Mouse (Mus musculus): Measurements from ENCODE around the gene Tnrc6b. TPM values are rescaled to one million over a fixed set of nuclear protein-coding genes. Genes with fewer than 3 reads are reported as not detected.

Gene Tnrc6b
- polyA plus RNA-seq, 1 experiment from 2014 or later = 24.9 TPM

DNA sequence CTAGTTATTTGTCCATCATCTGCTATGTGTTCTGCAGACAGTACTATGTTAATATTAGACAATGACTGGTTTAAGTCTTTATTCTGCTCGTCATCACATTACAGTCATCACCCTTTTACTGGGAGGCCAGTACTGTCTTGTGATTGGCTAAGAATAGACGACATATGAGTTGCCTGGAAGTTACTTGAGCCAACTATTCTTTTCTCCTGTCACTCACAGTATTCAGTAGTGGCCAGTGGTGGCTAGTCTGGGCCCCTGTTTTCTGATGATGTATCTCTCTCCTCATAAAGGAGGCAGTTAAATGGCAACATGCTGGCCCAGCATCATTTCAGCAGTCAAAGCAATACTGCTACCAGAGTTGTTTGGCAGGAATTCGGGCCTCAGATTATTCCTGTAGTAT, 163.6 kb downstream of the Tnrc6b start:
- Histone ChIP-seq H3K4me3 (ENCODE audit: low read depth, low read length) (no peak overlapping the region), H3K9ac (ENCODE audit: low read depth, low read length) (no peak overlapping the region), H3K27me3 (ENCODE audit: control insufficient read depth, insufficient read depth, low read length) (no peaks in the 10 kb centered on the region), H3K4me1 (replicated peaks; ENCODE audit: control insufficient read depth, insufficient read depth, low read length) (no peaks in the 10 kb centered on the region), H3K36me3 (ENCODE audit: control insufficient read depth, insufficient read depth, low read length) (no peaks in the 10 kb centered on the region), H3K27ac (ENCODE audit: low read depth, low read length) (no peak overlapping the region), H3K9me3 (ENCODE audit: control insufficient read depth, low read length) (no peaks in the 10 kb centered on the region), H3K4me2 (replicated peaks; ENCODE audit: low read depth, low read length) (no peak overlapping the region)
- DNase-seq (ENCODE audit: low spot score) (no peak), ATAC-seq (ENCODE audit: low FRiP score) (no peak)
- WGBS = 88% methylated on average over 3 of the region's 3 CpGs

DNA sequence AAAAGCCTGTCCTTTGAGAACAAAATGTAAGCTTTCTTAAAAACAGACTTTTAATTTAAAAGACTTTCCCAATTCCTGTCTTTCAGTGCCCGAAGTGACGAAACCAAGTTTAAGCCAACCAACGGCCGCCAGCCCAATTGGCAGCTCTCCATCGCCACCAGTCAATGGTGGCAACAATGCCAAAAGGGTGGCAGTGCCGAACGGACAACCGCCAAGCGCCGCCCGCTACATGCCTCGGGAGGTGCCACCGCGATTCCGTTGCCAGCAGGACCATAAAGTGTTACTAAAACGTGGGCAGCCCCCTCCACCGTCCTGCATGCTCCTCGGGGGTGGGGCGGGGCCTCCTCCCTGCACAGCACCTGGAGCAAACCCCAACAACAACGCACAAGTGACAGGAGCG, 165.1 kb downstream of the Tnrc6b start:
- no peak overlapping the region for H3K27ac ChIP-seq (ENCODE audit: low read depth, low read length)
- H3K4me1 ChIP-seq (replicated peaks; ENCODE audit: control insufficient read depth, insufficient read depth, low read length) = no peaks in the 10 kb centered on the region
- WGBS = 90% methylated on average over 21 of the region's 21 CpGs
- ATAC-seq (ENCODE audit: low FRiP score) (no peak), DNase-seq (ENCODE audit: low spot score) (no peak)
- no peaks in the 10 kb centered on the region for H3K27me3 ChIP-seq (ENCODE audit: control insufficient read depth, insufficient read depth, low read length)
- H3K4me3 ChIP-seq (ENCODE audit: low read depth, low read length) = no peak overlapping the region
- no peak overlapping the region for H3K4me2 ChIP-seq (replicated peaks; ENCODE audit: low read depth, low read length)
- no peak overlapping the region for H3K9ac ChIP-seq (ENCODE audit: low read depth, low read length)
- no peaks in the 10 kb centered on the region for H3K36me3 ChIP-seq (ENCODE audit: control insufficient read depth, insufficient read depth, low read length)
- no peaks in the 10 kb centered on the region for H3K9me3 ChIP-seq (ENCODE audit: control insufficient read depth, low read length)

GRCm38 (mm10) chr15:80884095-80884494, 173.0 kb downstream of the Tnrc6b start:
- WGBS = 90% methylated on average over 8 of the region's 8 CpGs
- Histone ChIP-seq H3K4me1 (replicated peaks; ENCODE audit: control insufficient read depth, insufficient read depth, low read length) (no peaks in the 10 kb centered on the region), H3K27ac (ENCODE audit: low read depth, low read length) (no peak overlapping the region), H3K9me3 (ENCODE audit: control insufficient read depth, low read length) (no peaks in the 10 kb centered on the region), H3K4me3 (ENCODE audit: low read depth, low read length) (no peak overlapping the region), H3K9ac (ENCODE audit: low read depth, low read length) (no peak overlapping the region), H3K36me3 (ENCODE audit: control insufficient read depth, insufficient read depth, low read length) (0 out of 2 replicates have a peak, but pooled peaks cover 7% of the 10 kb centered on the region), H3K4me2 (replicated peaks; ENCODE audit: low read depth, low read length) (no peak overlapping the region), H3K27me3 (ENCODE audit: control insufficient read depth, insufficient read depth, low read length) (no peaks in the 10 kb centered on the region)
- ATAC-seq (ENCODE audit: low FRiP score) = no peak
- no peak for DNase-seq (ENCODE audit: low spot score)

- H3K36me3 ChIP-seq (ENCODE audit: control insufficient read depth, insufficient read depth, low read length) = 0 out of 2 replicates have a peak, but pooled peaks cover 7% of the 10 kb centered on the region
- no peak for ATAC-seq (ENCODE audit: low FRiP score)
- 88% methylated on average over 1 of the region's 1 CpGs for WGBS
Measured at GRCm38 (mm10) chr15:80886361-80887156, 175.4 kb downstream of the Tnrc6b start.

GRCm38 (mm10) chr15:80892341-80892740, 181.2 kb downstream of the Tnrc6b start:
- Histone ChIP-seq H3K27ac (ENCODE audit: low read depth, low read length) (no peak overlapping the region), H3K4me3 (ENCODE audit: low read depth, low read length) (no peak overlapping the region), H3K36me3 (ENCODE audit: control insufficient read depth, insufficient read depth, low read length) (peaks cover 17% of the 10 kb centered on the region; the same call in 1 of the 2 replicates), H3K27me3 (ENCODE audit: control insufficient read depth, insufficient read depth, low read length) (no peaks in the 10 kb centered on the region), H3K9ac (ENCODE audit: low read depth, low read length) (no peak overlapping the region), H3K4me1 (replicated peaks; ENCODE audit: control insufficient read depth, insufficient read depth, low read length) (no peaks in the 10 kb centered on the region), H3K4me2 (replicated peaks; ENCODE audit: low read depth, low read length) (no peak overlapping the region), H3K9me3 (ENCODE audit: control insufficient read depth, low read length) (no peaks in the 10 kb centered on the region)
- DNase-seq (ENCODE audit: low spot score) (no peak), ATAC-seq (ENCODE audit: low FRiP score) (no peak)
- 97% methylated on average over 3 of the region's 3 CpGs for WGBS

More at GRCm38 (mm10) chr15:80886361-80887156, 175.4 kb downstream of the Tnrc6b start:
- H3K27me3 ChIP-seq (ENCODE audit: control insufficient read depth, insufficient read depth, low read length) = no peaks in the 10 kb centered on the region
- no peak for DNase-seq (ENCODE audit: low spot score)
- no peak overlapping the region for H3K4me3 ChIP-seq (ENCODE audit: low read depth, low read length)
- no peaks in the 10 kb centered on the region for H3K4me1 ChIP-seq (replicated peaks; ENCODE audit: control insufficient read depth, insufficient read depth, low read length)
- H3K4me2 ChIP-seq (replicated peaks; ENCODE audit: low read depth, low read length) = no peak overlapping the region
- no peak overlapping the region for H3K9ac ChIP-seq (ENCODE audit: low read depth, low read length)
- H3K9me3 ChIP-seq (ENCODE audit: control insufficient read depth, low read length) = no peaks in the 10 kb centered on the region
- no peak overlapping the region for H3K27ac ChIP-seq (ENCODE audit: low read depth, low read length)

DNA sequence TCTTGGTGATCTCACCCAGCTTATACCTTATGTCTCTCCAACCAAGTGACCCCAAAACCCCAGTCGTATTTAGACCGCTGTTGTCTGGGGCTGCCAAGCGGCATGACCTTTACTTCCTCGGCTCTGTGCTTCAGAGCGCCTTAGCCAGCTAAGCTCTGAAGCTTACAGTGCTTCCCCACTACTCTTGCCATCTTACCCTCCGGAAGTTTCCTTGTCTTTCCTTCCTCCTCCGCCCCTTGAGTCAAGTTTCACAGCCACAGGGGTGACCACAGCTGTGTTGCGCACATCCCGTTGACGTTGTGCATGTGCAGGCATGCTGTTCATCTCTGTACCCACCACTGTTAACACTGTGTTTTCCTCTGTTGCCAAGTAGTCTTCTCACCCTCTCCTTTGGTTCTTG, 185.6 kb downstream of the Tnrc6b start:
- ATAC-seq (ENCODE audit: low FRiP score) = no peak
- H3K4me2 ChIP-seq (replicated peaks; ENCODE audit: low read depth, low read length) = no peak overlapping the region
- WGBS = 91% methylated on average over 10 of the region's 10 CpGs
- no peak overlapping the region for H3K27ac ChIP-seq (ENCODE audit: low read depth, low read length)
- no peaks in the 10 kb centered on the region for H3K9me3 ChIP-seq (ENCODE audit: control insufficient read depth, low read length)
- no peaks in the 10 kb centered on the region for H3K4me1 ChIP-seq (replicated peaks; ENCODE audit: control insufficient read depth, insufficient read depth, low read length)
- no peaks in the 10 kb centered on the region for H3K27me3 ChIP-seq (ENCODE audit: control insufficient read depth, insufficient read depth, low read length)
- no peak overlapping the region for H3K9ac ChIP-seq (ENCODE audit: low read depth, low read length)
- H3K4me3 ChIP-seq (ENCODE audit: low read depth, low read length) = no peak overlapping the region
- no peak for DNase-seq (ENCODE audit: low spot score)
- peaks cover 12% of the 10 kb centered on the region; the same call in 1 of the 2 replicates for H3K36me3 ChIP-seq (ENCODE audit: control insufficient read depth, insufficient read depth, low read length)

DNA sequence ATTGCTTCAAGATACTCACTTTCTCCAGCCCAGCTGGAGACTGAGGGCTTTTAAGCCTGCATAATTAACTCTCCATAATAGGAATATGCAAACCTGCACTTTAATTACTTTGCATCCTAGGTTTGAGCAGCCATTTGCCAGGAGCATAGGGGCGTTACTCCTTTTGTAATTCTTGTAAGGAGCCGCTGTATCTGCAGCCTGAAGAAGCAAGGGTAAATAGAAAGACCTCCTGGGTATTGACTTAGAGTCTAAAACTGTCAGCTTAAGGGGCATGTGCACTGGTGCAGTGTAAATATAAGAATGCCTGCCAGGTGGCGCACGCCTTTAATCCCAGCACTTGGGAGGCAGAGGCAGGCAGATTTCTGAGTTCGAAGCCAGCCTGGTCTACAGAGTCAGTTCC, 186.8 kb downstream of the Tnrc6b start:
- H3K4me3 ChIP-seq (ENCODE audit: low read depth, low read length) = no peak overlapping the region
- peaks cover 15% of the 10 kb centered on the region for H3K36me3 ChIP-seq (ENCODE audit: control insufficient read depth, insufficient read depth, low read length)
- H3K27ac ChIP-seq (ENCODE audit: low read depth, low read length) = no peak overlapping the region
- DNase-seq (ENCODE audit: low spot score) (no peak), ATAC-seq (ENCODE audit: low FRiP score) (no peak)
- H3K9me3 ChIP-seq (ENCODE audit: control insufficient read depth, low read length) = no peaks in the 10 kb centered on the region
- no peak overlapping the region for H3K4me2 ChIP-seq (replicated peaks; ENCODE audit: low read depth, low read length)
- WGBS = 90% methylated on average over 5 of the region's 5 CpGs
- no peaks in the 10 kb centered on the region for H3K27me3 ChIP-seq (ENCODE audit: control insufficient read depth, insufficient read depth, low read length)
- H3K9ac ChIP-seq (ENCODE audit: low read depth, low read length) = no peak overlapping the region
- no peaks in the 10 kb centered on the region for H3K4me1 ChIP-seq (replicated peaks; ENCODE audit: control insufficient read depth, insufficient read depth, low read length)

DNA sequence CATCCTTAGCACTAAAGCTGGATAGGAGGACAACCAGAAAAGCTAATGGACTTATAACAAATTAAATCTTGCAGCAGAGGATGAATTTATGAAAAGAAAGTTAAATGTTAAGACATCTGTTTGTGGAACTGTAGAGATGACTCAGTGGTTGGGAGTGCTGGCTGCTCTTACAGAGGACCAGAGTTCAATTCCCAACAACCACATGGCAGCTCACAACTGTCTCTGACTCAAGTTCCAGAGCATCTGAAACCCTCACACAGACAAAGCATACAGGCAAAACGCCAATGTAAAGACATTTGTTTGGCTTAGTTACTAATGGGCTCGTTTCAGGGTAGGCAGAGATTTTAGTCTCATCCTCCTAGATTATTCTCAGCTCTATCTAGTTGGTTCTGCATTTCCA, 188.7 kb downstream of the Tnrc6b start:
- no peak for ATAC-seq (ENCODE audit: low FRiP score)
- H3K4me2 ChIP-seq (replicated peaks; ENCODE audit: low read depth, low read length) = no peak overlapping the region
- H3K9me3 ChIP-seq (ENCODE audit: control insufficient read depth, low read length) = no peaks in the 10 kb centered on the region
- H3K4me1 ChIP-seq (replicated peaks; ENCODE audit: control insufficient read depth, insufficient read depth, low read length) = no peaks in the 10 kb centered on the region
- WGBS = 94% methylated on average over 2 of the region's 2 CpGs
- H3K27ac ChIP-seq (ENCODE audit: low read depth, low read length) = no peak overlapping the region
- no peaks in the 10 kb centered on the region for H3K27me3 ChIP-seq (ENCODE audit: control insufficient read depth, insufficient read depth, low read length)
- H3K36me3 ChIP-seq (ENCODE audit: control insufficient read depth, insufficient read depth, low read length) = peaks cover 18% of the 10 kb centered on the region
- H3K9ac ChIP-seq (ENCODE audit: low read depth, low read length) = no peak overlapping the region
- H3K4me3 ChIP-seq (ENCODE audit: low read depth, low read length) = no peak overlapping the region
- no peak for DNase-seq (ENCODE audit: low spot score)

Data from hindbrain, embryonic 11.5 days (tissue).